Mouse (Mus musculus): Measurements from ENCODE around the gene Serpina1a. TPM values are rescaled to one million over a fixed set of nuclear protein-coding genes. Genes with fewer than 3 reads are reported as not detected.
"Not testable (repeated sequence)": the region's sequence is repeated elsewhere in the genome, so short reads cannot be mapped to it uniquely, and the experiment has no call there.

Gene Serpina1a
- not detected in 2 replicates for total RNA-seq (2015; ENCODE audit: low replicate concordance)
- not detected in 2 replicates for total RNA-seq (2017; ENCODE audit: low replicate concordance)

DNA sequence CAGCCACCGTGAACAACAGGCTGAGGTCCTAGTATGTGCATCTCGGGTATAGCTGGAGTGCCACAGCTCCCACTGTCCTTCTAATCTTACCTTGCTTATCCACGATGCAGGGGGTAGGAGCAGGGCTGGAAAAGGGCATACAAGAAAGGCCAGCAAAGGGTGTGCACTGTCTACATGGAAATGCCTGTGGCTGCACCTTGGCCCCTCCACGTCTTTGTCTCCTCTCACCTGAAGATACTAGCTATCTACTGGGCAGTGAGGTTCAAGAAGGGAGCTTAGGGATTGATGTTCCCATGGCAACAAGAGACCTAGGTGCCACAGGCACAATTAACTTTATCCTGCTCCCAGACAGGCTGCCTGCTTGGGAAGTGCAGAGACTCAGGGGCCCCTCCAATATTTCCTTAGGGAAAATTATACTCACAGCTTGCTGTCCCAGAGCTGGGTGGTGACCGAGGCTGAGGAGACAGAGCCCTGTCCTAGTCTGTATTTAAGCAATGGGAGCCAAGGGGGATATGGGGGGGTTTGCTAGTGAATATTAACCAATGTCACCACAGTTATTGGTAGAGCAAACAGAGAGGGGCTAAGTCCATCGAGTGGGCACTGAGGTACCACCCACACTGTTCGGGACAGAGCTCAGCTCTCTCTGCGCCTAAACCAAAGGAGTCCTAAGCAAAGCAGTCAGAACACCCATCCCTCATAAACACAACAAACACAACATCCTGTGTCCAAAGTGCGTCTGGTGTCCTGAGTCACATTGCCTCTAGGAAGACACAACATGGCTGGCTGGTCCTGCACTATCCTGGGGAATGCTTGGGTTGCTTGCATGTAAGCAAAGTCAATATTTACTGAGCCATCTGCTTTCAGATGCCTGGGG is at the start of gene Serpina1a:
Gene Serpina1a, minus strand, starts transcription at position 462 of the 874 bp plus-strand sequence.
- ATAC-seq (replicated peaks; ENCODE audit: low FRiP score, poor library complexity, severe bottlenecking): not testable (repeated sequence)

GRCm38 (mm10) chr12:103909181-103909580 is 45.8 kb upstream of the Serpina1a start:
- ATAC-seq (replicated peaks; ENCODE audit: low FRiP score, poor library complexity, severe bottlenecking): not testable (repeated sequence)

- not testable (repeated sequence) for ATAC-seq (replicated peaks; ENCODE audit: low FRiP score, poor library complexity, severe bottlenecking)
Observed at GRCm38 (mm10) chr12:103907746-103908145, 44.4 kb upstream of the Serpina1a start.

DNA sequence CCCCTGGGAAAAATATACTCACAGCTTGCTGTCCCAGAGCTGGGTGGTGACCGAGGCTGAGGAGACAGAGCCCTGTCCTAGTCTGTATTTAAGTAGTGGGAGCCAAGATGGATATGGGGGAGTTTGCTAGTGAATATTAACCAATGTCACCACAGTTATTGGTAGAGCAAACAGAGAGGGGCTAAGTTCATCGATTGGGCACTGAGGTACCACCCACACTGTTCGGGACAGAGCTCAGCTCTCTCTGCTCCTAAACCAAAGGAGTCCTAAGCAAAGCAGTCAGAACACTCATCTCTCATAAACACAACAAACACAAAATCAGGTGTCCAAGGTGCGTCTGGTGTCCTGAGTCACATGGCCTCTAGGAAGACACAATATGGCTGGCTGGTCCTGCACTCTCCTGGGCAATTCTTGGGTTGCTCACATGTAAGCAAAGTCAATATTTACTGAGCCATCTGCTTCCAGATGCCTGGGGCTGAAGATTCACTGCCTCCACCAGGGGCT is 41.5 kb upstream of the Serpina1a start, which contains the start of gene Serpina1c:
Gene Serpina1c, minus strand, starts transcription at position 51 of the 504 bp plus-strand sequence.
- not testable (repeated sequence) for ATAC-seq (replicated peaks; ENCODE audit: low FRiP score, poor library complexity, severe bottlenecking)

DNA sequence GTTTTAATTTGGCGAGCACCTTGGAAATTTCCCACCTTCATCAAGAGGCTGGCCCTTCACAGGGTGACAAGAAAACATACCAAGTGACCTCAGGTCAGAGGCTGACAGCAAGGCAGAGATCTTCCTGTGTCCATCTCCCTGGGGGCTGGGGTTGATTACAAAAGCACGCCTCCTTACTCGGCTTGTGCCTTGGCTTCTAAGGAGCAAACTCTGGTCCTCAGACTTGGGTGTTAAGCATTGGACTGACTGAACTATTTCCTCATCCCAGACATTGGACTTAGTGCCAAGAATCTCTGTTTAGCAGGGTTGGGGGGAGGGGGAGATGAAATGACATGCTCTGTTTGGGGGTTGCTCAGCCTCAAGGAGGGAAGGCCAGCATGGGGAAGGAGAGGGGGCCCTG is 38.6 kb upstream of the Serpina1a start:
- not testable (repeated sequence) for ATAC-seq (replicated peaks; ENCODE audit: low FRiP score, poor library complexity, severe bottlenecking)

GRCm38 (mm10) chr12:103866873-103867272 is 3.5 kb upstream of the Serpina1a start:
- not testable (repeated sequence) for ATAC-seq (replicated peaks; ENCODE audit: low FRiP score, poor library complexity, severe bottlenecking)

- no peak for ATAC-seq (replicated peaks; ENCODE audit: low FRiP score, poor library complexity, severe bottlenecking)
Observed at GRCm38 (mm10) chr12:103860976-103861375, 2.4 kb downstream of the Serpina1a start.

DNA sequence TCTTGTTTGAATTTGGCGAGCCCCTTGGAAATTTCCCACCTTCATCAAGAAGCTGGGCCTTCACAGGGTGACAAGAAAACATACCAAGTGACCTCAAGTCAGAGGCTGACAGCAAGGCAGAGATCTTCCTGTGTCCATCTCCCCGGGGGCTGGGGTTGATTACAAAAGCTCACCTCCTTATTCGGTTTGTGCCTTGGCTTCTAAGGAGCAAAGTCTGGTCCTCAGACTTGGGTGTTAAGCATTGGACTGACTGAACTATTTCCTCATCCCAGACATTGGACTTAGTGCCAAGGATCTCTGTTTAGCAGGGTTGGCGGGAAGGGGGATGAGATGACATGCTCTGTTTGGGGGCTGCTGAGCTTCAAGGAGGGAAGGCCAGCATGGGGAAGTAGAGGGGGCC is 2.8 kb downstream of the Serpina1a start:
- ATAC-seq (replicated peaks; ENCODE audit: low FRiP score, poor library complexity, severe bottlenecking): not testable (repeated sequence)

DNA sequence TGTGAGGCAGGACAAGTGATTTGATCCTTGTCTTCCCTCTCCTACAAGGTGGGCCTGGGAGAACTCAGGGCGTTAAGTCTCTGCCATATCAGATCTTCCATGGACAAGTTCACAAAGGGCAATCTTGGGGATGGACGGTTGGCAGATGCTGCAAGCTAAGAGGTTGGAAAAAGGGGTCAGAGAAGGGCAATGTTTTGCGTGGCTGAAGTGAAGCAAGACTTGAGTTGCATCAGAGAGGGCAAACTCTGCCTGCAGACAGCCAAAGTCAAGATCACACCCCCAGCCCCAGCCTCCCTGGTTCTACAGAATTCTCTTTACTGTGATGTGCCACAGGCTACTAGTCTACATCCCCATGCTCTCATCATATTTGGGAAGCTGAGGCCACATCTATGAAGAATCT is 3.8 kb downstream of the Serpina1a start:
- ATAC-seq (replicated peaks; ENCODE audit: low FRiP score, poor library complexity, severe bottlenecking): not testable (repeated sequence)

DNA sequence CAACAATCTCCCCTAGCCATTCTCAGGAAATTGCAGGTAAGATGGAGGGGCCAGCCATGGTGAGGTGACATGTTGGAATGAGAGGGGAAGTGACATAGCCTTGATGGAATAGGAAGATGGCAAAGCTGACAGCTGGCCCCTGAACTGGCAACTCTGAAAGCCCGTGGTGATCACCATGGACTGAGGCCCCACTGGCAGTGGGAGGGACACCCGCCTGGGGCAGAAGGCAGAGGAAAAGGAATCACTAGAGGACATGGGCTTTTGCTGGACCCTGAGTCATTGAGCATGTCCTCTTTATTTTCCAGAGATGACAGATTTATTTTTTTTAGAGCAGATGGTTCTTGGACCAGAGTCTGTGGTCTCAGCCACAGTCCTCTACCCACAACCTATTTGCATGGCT is 10.3 kb downstream of the Serpina1a start:
- not testable (repeated sequence) for ATAC-seq (replicated peaks; ENCODE audit: low FRiP score, poor library complexity, severe bottlenecking)

DNA sequence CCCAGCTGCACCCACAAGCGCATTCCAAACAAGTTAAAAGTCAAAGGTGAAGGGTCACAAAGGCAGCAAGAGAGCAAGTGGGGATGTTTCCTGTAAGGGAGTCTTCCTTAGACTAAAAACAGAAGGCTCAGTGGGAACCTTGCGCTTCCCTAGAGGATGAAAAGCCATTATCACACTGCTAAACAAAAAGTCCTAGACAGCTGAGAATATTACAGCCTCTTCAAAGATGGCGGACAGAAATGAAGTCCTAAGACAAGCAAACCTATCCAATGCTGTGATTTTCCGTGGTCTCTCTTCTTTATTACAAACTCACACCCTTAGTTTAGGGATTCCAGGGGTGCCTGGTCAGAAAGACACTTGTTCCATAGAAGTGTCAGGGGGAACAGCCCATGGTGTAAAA is 33.1 kb downstream of the Serpina1a start, which contains the start of gene Serpina1b:
Gene Serpina1b, minus strand, starts transcription at position 101 of the 400 bp plus-strand sequence.
- ATAC-seq (replicated peaks; ENCODE audit: low FRiP score, poor library complexity, severe bottlenecking): not testable (repeated sequence)

- ATAC-seq (replicated peaks; ENCODE audit: low FRiP score, poor library complexity, severe bottlenecking): not testable (repeated sequence)
Observed at GRCm38 (mm10) chr12:103827661-103828372, 35.5 kb downstream of the Serpina1a start.

- ATAC-seq (replicated peaks; ENCODE audit: low FRiP score, poor library complexity, severe bottlenecking): not testable (repeated sequence)
Observed at GRCm38 (mm10) chr12:103823826-103824225, 39.5 kb downstream of the Serpina1a start.

Other genes starting within 250 kb of the Serpina1a start
- not detected in 2 replicates for gene Serpina10, start 232.1 kb downstream of the Serpina1a start, total RNA-seq (2015; ENCODE audit: low replicate concordance)
- gene Serpina10, start 232.1 kb downstream of the Serpina1a start, total RNA-seq (2017; ENCODE audit: low replicate concordance): not detected in 2 replicates
- gene Serpina6, start 206.3 kb downstream of the Serpina1a start, total RNA-seq (2015; ENCODE audit: low replicate concordance): not detected in 2 replicates
- not detected in 2 replicates for gene Serpina6, start 206.3 kb downstream of the Serpina1a start, total RNA-seq (2017; ENCODE audit: low replicate concordance)
- gene Serpina16, start 187.4 kb downstream of the Serpina1a start, total RNA-seq (2015; ENCODE audit: low replicate concordance): not detected in 2 replicates
- gene Serpina16, start 187.4 kb downstream of the Serpina1a start, total RNA-seq (2017; ENCODE audit: low replicate concordance): not detected in 2 replicates
- not detected in 2 replicates for gene Serpina1f, start 168.0 kb downstream of the Serpina1a start, total RNA-seq (2015; ENCODE audit: low replicate concordance)
- gene Serpina1f, start 168.0 kb downstream of the Serpina1a start, total RNA-seq (2017; ENCODE audit: low replicate concordance): not detected in 2 replicates
- not detected in 2 replicates for gene Serpina1d, start 90.0 kb downstream of the Serpina1a start, total RNA-seq (2015; ENCODE audit: low replicate concordance)
- not detected in 2 replicates for gene Serpina1d, start 90.0 kb downstream of the Serpina1a start, total RNA-seq (2017; ENCODE audit: low replicate concordance)
- not detected in 2 replicates for gene Serpina1b, start 33.2 kb downstream of the Serpina1a start, total RNA-seq (2015; ENCODE audit: low replicate concordance)
- not detected in 2 replicates for gene Serpina1b, start 33.2 kb downstream of the Serpina1a start, total RNA-seq (2017; ENCODE audit: low replicate concordance)
- gene Serpina1c, start 41.3 kb upstream of the Serpina1a start, total RNA-seq (2015; ENCODE audit: low replicate concordance): not detected in 2 replicates
- gene Serpina1c, start 41.3 kb upstream of the Serpina1a start, total RNA-seq (2017; ENCODE audit: low replicate concordance): not detected in 2 replicates
- not detected in 2 replicates for gene Serpina1e, start 95.4 kb upstream of the Serpina1a start, total RNA-seq (2015; ENCODE audit: low replicate concordance)
- not detected in 2 replicates for gene Serpina1e, start 95.4 kb upstream of the Serpina1a start, total RNA-seq (2017; ENCODE audit: low replicate concordance)
- gene Serpina11, start 126.4 kb upstream of the Serpina1a start, total RNA-seq (2015; ENCODE audit: low replicate concordance): not detected in 2 replicates
- not detected in 2 replicates for gene Serpina11, start 126.4 kb upstream of the Serpina1a start, total RNA-seq (2017; ENCODE audit: low replicate concordance)
- gene Serpina9, start 150.2 kb upstream of the Serpina1a start, total RNA-seq (2015; ENCODE audit: low replicate concordance): not detected in 2 replicates
- gene Serpina9, start 150.2 kb upstream of the Serpina1a start, total RNA-seq (2017; ENCODE audit: low replicate concordance): not detected in 2 replicates
- gene Serpina12, start 180.9 kb upstream of the Serpina1a start, total RNA-seq (2015; ENCODE audit: low replicate concordance): not detected in 2 replicates
- gene Serpina12, start 180.9 kb upstream of the Serpina1a start, total RNA-seq (2017; ENCODE audit: low replicate concordance): not detected in 2 replicates
- gene Serpina5, start 237.6 kb upstream of the Serpina1a start, total RNA-seq (2015; ENCODE audit: low replicate concordance): not detected in 2 replicates
- gene Serpina5, start 237.6 kb upstream of the Serpina1a start, total RNA-seq (2017; ENCODE audit: low replicate concordance): not detected in 2 replicates
- not detected in 2 replicates for gene Serpina3a, start 249.2 kb upstream of the Serpina1a start, total RNA-seq (2015; ENCODE audit: low replicate concordance)
- gene Serpina3a, start 249.2 kb upstream of the Serpina1a start, total RNA-seq (2017; ENCODE audit: low replicate concordance): not detected in 2 replicates